Mouse (Mus musculus) G1E (cell line): Measurements from ENCODE around the gene Olfr1393.

Experiments
- CTCF ChIP-seq: IDR thresholded peaks from 2 replicates; pipeline ENCODE4 v1.5.1; 2012; ENCODE audit warnings: low read depth, low read length, inconsistent platforms, mixed read lengths
- GATA1 ChIP-seq: IDR thresholded peaks from 2 replicates; pipeline ENCODE4 v1.6.1; 2012; ENCODE audit warnings: borderline replicate concordance, low read length, inconsistent platforms, mixed read lengths
- TAL1 ChIP-seq: conservative IDR thresholded peaks from 2 replicates; pipeline ENCODE4 v1.6.1; 2012; ENCODE audit warnings: low read depth, low read length, inconsistent platforms, mixed read lengths

GRCm38 (mm10) chr11:49271334-49271733 is 6.8 kb upstream of the Olfr1393 start:
- TF ChIP-seq TAL1 (no peak), CTCF (peak; percentile 41; the same call in 1 of the 2 replicates), GATA1 (no peak)
